Mouse (Mus musculus) embryonic facial prominence, embryonic 14.5 days (tissue): ENCODE measurements around the gene Plpp4. TPM values are rescaled to one million over a fixed set of nuclear protein-coding genes. Genes with fewer than 3 reads are reported as not detected.
A peak's percentile ranks its signal among the peaks of the same experiment; 100 is the strongest.

ENCODE experiments used
- ATAC-seq: fragments of 200-750 bp; cut with Nextera tagmentation; 2 replicates; pipeline ENCODE4 v1.8.0; 2017; ENCODE audit warnings: low read depth, moderate number of reproducible peaks, moderate TSS enrichment
- DNase-seq: peaks from one replicate; pipeline ENCODE4 v3.0.0-alpha.2; 2015; ENCODE audit warnings: low spot score
- H3K27ac ChIP-seq: fragments of 300-500 bp; sonication (generic); replicated peaks from 2 replicates; pipeline ENCODE4 v1.5.1; 2014; ENCODE audit warnings: low read depth, mild to moderate bottlenecking, low read length, moderate library complexity
- H3K27me3 ChIP-seq: fragments of 300-500 bp; sonication (generic); replicated peaks from 2 replicates; pipeline ENCODE4 v1.6.1; 2014; ENCODE audit warnings: low read length; ENCODE audit not compliant: control insufficient read depth, insufficient read depth
- H3K36me3 ChIP-seq: fragments of 300-500 bp; sonication (generic); 2 replicates; pipeline ENCODE4 v1.6.1; 2014; ENCODE audit warnings: low read length, mixed read lengths; ENCODE audit not compliant: control insufficient read depth, insufficient read depth
- H3K4me1 ChIP-seq: fragments of 300-500 bp; sonication (generic); 2 replicates; pipeline ENCODE4 v1.6.1; 2014; ENCODE audit warnings: antibody characterized with exemption, low read length; ENCODE audit not compliant: control insufficient read depth, insufficient read depth
- H3K4me2 ChIP-seq: fragments of 300-500 bp; sonication (generic); 2 replicates; pipeline ENCODE4 v1.6.1; 2014; ENCODE audit warnings: low read depth, mild to moderate bottlenecking, low read length, moderate library complexity, mixed read lengths
- H3K4me3 ChIP-seq: fragments of 300-500 bp; sonication (generic); 2 replicates; pipeline ENCODE4 v1.5.1; 2014; ENCODE audit warnings: low read depth, mild to moderate bottlenecking, low read length
- H3K9ac ChIP-seq: fragments of 300-500 bp; sonication (generic); 2 replicates; pipeline ENCODE4 v1.6.1; 2014; ENCODE audit warnings: low read depth, mild to moderate bottlenecking, low read length, moderate library complexity, mixed read lengths
- H3K9me3 ChIP-seq: fragments of 300-500 bp; sonication (generic); 2 replicates; pipeline ENCODE4 v1.6.1; 2016; ENCODE audit warnings: low read length; ENCODE audit not compliant: control insufficient read depth
- WGBS: fragments of 180-500 bp; shearing (Covaris S2); extraction: QIAGEN DNeasy Blood & Tissue Kit; methylation state at CpG from one replicate; pipeline ENCODE4 v1.1.7; 2014; 5-methylcytosine and 5-hydroxymethylcytosine counted together
- polyA plus RNA-seq: library from polyadenylated mRNA; unstranded; fragments of >200 nt; fragmentation: Nextera tagmentation; extraction: Ambion mirVana; gene quantifications from 2 replicates; pipeline ENCODE4 v1.2.1, GENCODE M21; 2014

Gene Plpp4
- 0.71 and 0.93 TPM in 2 replicates for polyA plus RNA-seq

DNA sequence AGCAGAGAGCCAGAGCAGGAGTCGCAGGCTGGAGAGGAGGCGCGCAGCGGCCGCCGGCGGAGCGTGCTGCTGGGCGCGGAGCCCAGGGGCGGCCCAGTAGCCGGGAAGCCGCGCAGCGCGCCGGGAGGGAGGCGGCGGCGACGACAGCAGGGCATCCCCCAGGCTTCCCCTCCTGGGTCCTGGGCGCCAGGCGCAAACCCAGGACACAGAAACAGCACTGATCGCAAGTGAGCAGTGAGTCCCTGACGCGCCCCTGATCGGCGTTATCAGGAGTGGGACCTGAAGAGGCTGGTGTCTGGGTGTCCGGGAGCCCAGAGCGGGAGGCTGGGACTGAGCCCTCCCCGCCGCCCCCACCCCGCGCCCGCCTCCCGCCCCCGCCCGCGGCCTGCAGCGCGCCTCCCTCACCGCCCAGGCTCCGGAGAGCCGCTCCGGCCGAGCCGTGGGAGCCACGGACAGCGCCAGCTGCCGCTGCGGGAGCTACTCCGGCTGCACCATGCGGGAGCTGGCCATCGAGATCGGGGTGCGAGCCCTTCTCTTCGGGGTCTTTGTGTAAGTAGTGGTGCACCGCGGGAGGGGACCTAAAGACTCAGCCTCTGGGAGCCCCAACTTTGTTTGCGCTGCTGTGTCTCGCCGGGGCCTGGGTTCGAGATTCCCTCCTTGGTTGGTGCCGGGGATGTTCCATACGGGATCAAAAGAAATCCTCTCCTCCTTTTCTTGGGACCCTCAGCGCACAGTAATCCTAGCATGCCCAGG is at the start of gene Plpp4:
Gene Plpp4, plus strand, starts transcription at position 411 of the 753 bp plus-strand sequence.
- H3K36me3 ChIP-seq: no peaks in the 10 kb centered on the region
- no peaks in the 10 kb centered on the region for H3K4me1 ChIP-seq
- WGBS: 3% methylated on average over 8 of the region's 66 CpGs
- H3K4me2 ChIP-seq: peak within 1 kb of the TSS; percentile 88
- no peaks in the 10 kb centered on the region for H3K9me3 ChIP-seq
- peak within 1 kb of the TSS; percentile 47 for H3K4me3 ChIP-seq
- DNase-seq: peak; percentile 35
- peaks cover 39% of the 10 kb centered on the region for H3K27me3 ChIP-seq
- ATAC-seq: peak; percentile 71
- H3K27ac ChIP-seq: no peak within 1 kb of the TSS
- peak within 1 kb of the TSS; percentile 54 for H3K9ac ChIP-seq

DNA sequence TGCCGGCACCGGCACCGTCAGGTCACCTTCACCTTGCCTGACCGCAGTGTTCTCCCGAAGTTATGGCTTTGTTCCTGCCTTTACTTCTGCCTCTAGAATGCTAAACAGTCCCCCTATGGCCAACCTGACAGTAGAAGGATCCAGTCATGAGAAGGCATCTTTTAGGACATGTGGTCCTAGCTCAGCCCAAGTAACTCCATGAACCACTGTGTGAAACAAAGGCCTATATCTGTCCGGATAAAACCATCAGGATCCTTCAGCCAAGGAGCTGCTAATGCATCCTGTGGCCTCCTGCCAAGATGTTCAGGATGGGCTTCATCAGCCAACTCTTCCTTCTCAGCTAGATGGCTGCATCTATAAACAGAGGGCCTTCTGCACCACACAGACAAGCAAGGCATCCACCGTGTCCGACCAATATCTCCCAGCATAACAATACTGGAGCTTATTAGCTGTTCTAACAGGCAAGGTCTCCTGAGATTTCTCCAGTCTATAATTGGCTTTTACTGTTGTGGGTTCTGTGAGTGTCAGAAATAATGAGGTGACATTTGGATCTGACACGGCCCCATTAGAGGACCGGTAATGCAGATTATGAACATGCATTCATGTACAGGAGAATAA is 40.8 kb upstream of the Plpp4 start:
- Histone ChIP-seq H3K27ac (no peak overlapping the region), H3K9me3 (no peaks in the 10 kb centered on the region), H3K4me1 (no peaks in the 10 kb centered on the region), H3K36me3 (no peaks in the 10 kb centered on the region), H3K4me2 (no peak overlapping the region), H3K27me3 (no peaks in the 10 kb centered on the region), H3K4me3 (no peak overlapping the region), H3K9ac (no peak overlapping the region)
- ATAC-seq (0 out of 2 replicates have a peak, but pooled peaks have one; percentile 37), DNase-seq (peak; percentile 22)
- 86% methylated on average over 10 of the region's 10 CpGs for WGBS

DNA sequence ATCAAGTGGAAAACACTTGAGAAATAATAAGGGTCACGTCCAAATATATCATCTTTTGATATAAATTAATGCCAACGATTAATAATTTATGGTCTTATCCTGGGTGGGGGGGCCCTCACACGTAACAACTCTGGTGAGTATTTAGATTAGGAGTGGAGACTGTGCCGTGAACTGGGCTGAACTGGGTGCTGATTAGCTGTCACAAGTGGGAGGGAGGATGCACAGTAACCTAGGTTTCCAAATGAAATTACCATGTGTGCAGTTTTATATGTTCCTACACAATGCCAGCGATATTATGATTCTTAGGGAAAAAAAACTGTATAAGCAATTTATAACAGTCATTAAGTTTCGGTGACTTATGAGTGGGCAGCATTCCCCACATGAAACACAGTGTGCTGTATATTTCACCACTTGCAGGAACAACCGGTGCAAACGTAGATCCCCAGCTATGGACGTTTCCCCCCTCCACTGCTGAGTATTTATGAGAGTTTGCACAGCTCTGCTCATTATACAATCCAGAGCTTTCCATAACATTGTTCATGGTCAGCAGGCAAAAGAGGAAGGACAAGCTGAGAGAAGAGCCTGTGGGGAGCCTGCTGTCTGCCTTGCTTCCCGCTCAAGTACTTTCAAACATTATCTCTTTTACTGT is 40.2 kb upstream of the Plpp4 start:
- no peak overlapping the region for H3K4me3 ChIP-seq
- ATAC-seq: no peak
- H3K27me3 ChIP-seq: no peaks in the 10 kb centered on the region
- 80% methylated on average over 10 of the region's 10 CpGs for WGBS
- H3K9me3 ChIP-seq: no peaks in the 10 kb centered on the region
- no peak for DNase-seq
- no peaks in the 10 kb centered on the region for H3K36me3 ChIP-seq
- H3K27ac ChIP-seq: no peak overlapping the region
- no peaks in the 10 kb centered on the region for H3K4me1 ChIP-seq
- no peak overlapping the region for H3K4me2 ChIP-seq
- H3K9ac ChIP-seq: no peak overlapping the region

DNA sequence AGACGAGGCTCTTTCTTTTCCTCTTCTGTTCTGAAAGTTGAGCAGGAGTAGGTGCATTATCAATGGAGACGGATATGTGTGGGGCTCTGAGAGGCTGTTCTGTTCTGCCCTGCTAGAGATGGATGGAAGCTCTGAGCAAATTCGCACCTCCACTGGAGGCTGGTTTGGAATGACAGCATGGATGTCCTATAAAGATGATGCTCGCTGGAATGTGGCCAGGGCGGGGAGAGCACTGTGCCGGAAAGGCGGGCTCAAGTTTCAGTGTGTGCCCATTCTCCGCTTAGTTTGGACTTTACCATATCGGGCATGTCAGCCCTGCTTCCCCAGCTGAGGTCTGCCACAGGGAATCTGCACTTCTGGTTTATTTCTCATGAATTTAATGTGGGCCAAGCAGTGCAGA is 35.9 kb upstream of the Plpp4 start:
- peak; percentile 15 for DNase-seq
- H3K36me3 ChIP-seq: no peaks in the 10 kb centered on the region
- 53% methylated on average over 9 of the region's 9 CpGs for WGBS
- no peak for ATAC-seq
- no peaks in the 10 kb centered on the region for H3K27me3 ChIP-seq
- no peak overlapping the region for H3K4me3 ChIP-seq
- H3K4me1 ChIP-seq: no peaks in the 10 kb centered on the region
- no peaks in the 10 kb centered on the region for H3K9me3 ChIP-seq
- no peak overlapping the region for H3K4me2 ChIP-seq
- no peak overlapping the region for H3K27ac ChIP-seq
- no peak overlapping the region for H3K9ac ChIP-seq

DNA sequence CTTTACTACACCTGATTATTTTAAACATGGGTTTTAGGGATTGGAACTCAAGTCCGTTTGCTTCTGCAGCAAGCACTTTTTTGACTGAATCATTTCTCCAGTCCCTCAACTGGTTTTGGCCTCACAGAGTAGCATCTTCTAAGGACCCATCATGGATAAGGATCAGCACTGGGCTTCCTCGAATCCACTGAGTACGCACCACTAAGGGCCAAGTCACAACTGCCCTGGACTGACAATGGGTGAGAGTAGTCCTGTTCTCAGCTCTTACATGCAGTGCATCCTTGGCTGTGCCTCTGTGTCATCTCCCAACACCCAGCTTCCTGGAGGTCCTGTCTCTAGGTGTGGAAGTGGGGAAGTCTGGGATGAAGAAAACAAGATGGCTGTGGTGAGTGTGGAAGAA is 35.2 kb upstream of the Plpp4 start:
- Histone ChIP-seq H3K4me2 (no peak overlapping the region), H3K9me3 (no peaks in the 10 kb centered on the region), H3K4me3 (no peak overlapping the region), H3K9ac (no peak overlapping the region), H3K27ac (no peak overlapping the region), H3K4me1 (no peaks in the 10 kb centered on the region), H3K27me3 (no peaks in the 10 kb centered on the region), H3K36me3 (no peaks in the 10 kb centered on the region)
- ATAC-seq (no peak), DNase-seq (no peak)
- 92% methylated on average over 3 of the region's 3 CpGs for WGBS

DNA sequence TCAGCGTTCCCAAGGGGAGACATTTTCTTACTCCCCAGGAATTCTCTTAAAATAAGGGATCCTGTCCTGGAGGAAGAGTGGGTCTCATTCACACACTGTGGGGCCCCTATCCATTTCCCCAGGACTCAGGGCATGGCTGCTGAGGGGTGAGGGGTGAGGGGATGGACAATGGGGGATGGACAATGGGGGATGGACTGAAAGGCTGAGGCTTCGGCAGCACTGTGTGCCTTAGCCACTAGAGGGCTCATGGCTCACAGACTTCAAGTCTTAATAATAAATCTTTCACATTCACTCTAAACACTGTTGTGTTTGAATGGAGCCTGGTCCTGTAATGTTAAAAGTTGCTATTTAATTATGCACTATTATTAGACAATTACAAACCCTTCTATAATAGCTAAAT is 21.4 kb upstream of the Plpp4 start:
- H3K9ac ChIP-seq: no peak overlapping the region
- no peaks in the 10 kb centered on the region for H3K9me3 ChIP-seq
- H3K4me3 ChIP-seq: no peak overlapping the region
- H3K27me3 ChIP-seq: no peaks in the 10 kb centered on the region
- H3K4me1 ChIP-seq: no peaks in the 10 kb centered on the region
- 50% methylated on average over 2 of the region's 2 CpGs for WGBS
- 0 out of 2 replicates have a peak, but pooled peaks have one; percentile 41 for ATAC-seq
- no peak overlapping the region for H3K27ac ChIP-seq
- no peak overlapping the region for H3K4me2 ChIP-seq
- peak; percentile 55 for DNase-seq
- no peaks in the 10 kb centered on the region for H3K36me3 ChIP-seq

GRCm38 (mm10) chr7:129235995-129236394 is 20.8 kb upstream of the Plpp4 start:
- H3K36me3 ChIP-seq: no peaks in the 10 kb centered on the region
- H3K4me1 ChIP-seq: no peaks in the 10 kb centered on the region
- H3K4me2 ChIP-seq: no peak overlapping the region
- H3K9me3 ChIP-seq: no peaks in the 10 kb centered on the region
- DNase-seq: no peak
- no peak for ATAC-seq
- no peaks in the 10 kb centered on the region for H3K27me3 ChIP-seq
- H3K27ac ChIP-seq: no peak overlapping the region
- 69% methylated on average over 5 of the region's 5 CpGs for WGBS
- H3K9ac ChIP-seq: no peak overlapping the region
- H3K4me3 ChIP-seq: no peak overlapping the region

GRCm38 (mm10) chr7:129250981-129251380 is 5.8 kb upstream of the Plpp4 start:
- ATAC-seq (no peak), DNase-seq (no peak)
- no peak overlapping the region for H3K27ac ChIP-seq

More at GRCm38 (mm10) chr7:129250981-129251380, 5.8 kb upstream of the Plpp4 start:
- Histone ChIP-seq H3K4me1 (no peaks in the 10 kb centered on the region), H3K4me2 (no peak overlapping the region), H3K36me3 (no peaks in the 10 kb centered on the region), H3K9me3 (no peaks in the 10 kb centered on the region), H3K4me3 (no peak overlapping the region), H3K27me3 (peaks cover 13% of the 10 kb centered on the region), H3K9ac (no peak overlapping the region)
